4 mouse cellular contexts compared by ENCODE assay signal in genomic region chr5:129890390-129890789, GRCm38 (mm10). TPM values are rescaled to one million over a fixed set of nuclear protein-coding genes. Genes with fewer than 3 reads are reported as not detected.
"Had no signal": no experiment of that assay in that cellular context is flagged by ENCODE, and none has a peak within 500 bp of the region (broad histone marks: within the 10 kb centered on the region; RNA-seq: fewer than 3 reads in every experiment).

No protein-coding gene starts in this region.

RNA-seq across cellular contexts. Expression of gene Zbed5, which starts 5.1 kb away (rescaled TPM):
- total RNA-seq: megakaryocyte, adult 5-6 weeks; monocyte, adult 5-6 weeks had no signal

RNA-seq across cellular contexts. Expression of gene Phkg1, which starts 8.0 kb away (rescaled TPM):
- total RNA-seq: megakaryocyte, adult 5-6 weeks; monocyte, adult 5-6 weeks had no signal
- polyA plus RNA-seq: macrophage; neural tube, embryonic 11.5 days had no signal
